Mouse (Mus musculus) midbrain, embryonic 13.5 days (tissue): ENCODE results near the gene Ndufb8. TPM values are rescaled to one million over a fixed set of nuclear protein-coding genes. Genes with fewer than 3 reads are reported as not detected.

Source experiments
- ATAC-seq: fragments of 200-750 bp; cut with Nextera tagmentation; 2 replicates; pipeline ENCODE4 v1.8.0; 2017; ENCODE audit warnings: mild to moderate bottlenecking, moderate TSS enrichment, moderate library complexity
- H3K27ac ChIP-seq: fragments of 300-500 bp; sonication (generic); 2 replicates; pipeline ENCODE4 v1.5.1; 2015; ENCODE audit warnings: inconsistent platforms, mild to moderate bottlenecking, moderate library complexity
- H3K27me3 ChIP-seq: fragments of 300-500 bp; sonication (generic); 2 replicates; pipeline ENCODE4 v1.6.1; 2015; ENCODE audit warnings: mild to moderate bottlenecking, inconsistent platforms
- H3K36me3 ChIP-seq: fragments of 300-500 bp; sonication (generic); 2 replicates; pipeline ENCODE4 v1.6.1; 2015; ENCODE audit warnings: mild to moderate bottlenecking, inconsistent platforms
- H3K4me1 ChIP-seq: fragments of 300-500 bp; sonication (generic); replicated peaks from 2 replicates; pipeline ENCODE4 v1.6.1; 2015; ENCODE audit warnings: inconsistent platforms
- H3K4me2 ChIP-seq: fragments of 300-500 bp; sonication (generic); replicated peaks from 2 replicates; pipeline ENCODE4 v1.6.1; 2015; ENCODE audit warnings: moderate library complexity, mild to moderate bottlenecking, inconsistent platforms
- H3K4me3 ChIP-seq: fragments of 300-500 bp; sonication (generic); replicated peaks from 2 replicates; pipeline ENCODE4 v1.5.1; 2015; ENCODE audit warnings: mild to moderate bottlenecking, inconsistent platforms
- H3K9ac ChIP-seq: fragments of 300-500 bp; sonication (generic); replicated peaks from 2 replicates; pipeline ENCODE4 v1.6.1; 2015; ENCODE audit warnings: mild to moderate bottlenecking, inconsistent platforms
- H3K9me3 ChIP-seq: fragments of 300-500 bp; sonication (generic); 2 replicates; pipeline ENCODE4 v1.6.1; 2016; ENCODE audit warnings: mild to moderate bottlenecking, inconsistent platforms
- WGBS: fragments of 180-500 bp; shearing (Covaris S2); methylation state at CpG from one replicate; pipeline ENCODE4 v1.1.7; 2015; 5-methylcytosine and 5-hydroxymethylcytosine counted together
- polyA plus RNA-seq: library from polyadenylated mRNA; unstranded; fragments of >200 nt; fragmentation: Nextera tagmentation; extraction: Ambion mirVana; gene quantifications from 2 replicates; pipeline ENCODE4 v1.2.1, GENCODE M21; 2015

Gene Ndufb8
- polyA plus RNA-seq, 1 experiment from 2014 or later, result 548 TPM

DNA sequence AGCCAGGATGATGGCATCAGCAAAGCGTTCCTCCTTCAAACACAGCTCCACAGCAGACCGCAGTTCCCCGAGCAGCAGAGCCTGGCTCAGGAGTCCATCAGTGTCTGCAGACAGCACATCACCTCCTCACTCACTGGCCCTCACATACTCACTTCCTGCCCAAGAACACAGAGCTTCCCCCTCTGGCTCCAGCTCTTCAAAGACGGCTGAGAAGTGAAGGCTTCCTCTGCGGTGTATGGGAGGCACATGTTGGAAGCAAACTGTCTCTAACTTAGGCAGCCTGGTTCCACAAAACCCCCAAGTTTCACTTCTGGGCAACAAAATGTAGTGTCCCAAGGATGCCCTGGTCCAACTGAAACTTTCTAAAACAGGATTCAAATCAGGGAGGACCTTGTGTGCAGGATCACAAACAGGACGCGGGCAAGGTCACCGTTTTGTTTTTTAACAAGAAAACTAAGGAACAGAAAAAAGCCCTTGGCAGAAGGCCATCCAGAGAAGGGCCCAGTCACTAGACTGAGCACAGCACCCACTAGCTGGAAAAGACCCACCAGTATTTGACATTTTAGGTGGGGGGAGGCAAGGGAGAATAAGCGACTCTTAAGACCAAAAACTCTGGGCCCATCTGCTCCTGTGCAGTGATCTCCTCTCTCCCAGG, 29.6 kb downstream of the Ndufb8 start:
- H3K36me3 ChIP-seq, result no peaks in the 10 kb centered on the region
- 91% methylated on average over 9 of the region's 9 CpGs for WGBS

DNA sequence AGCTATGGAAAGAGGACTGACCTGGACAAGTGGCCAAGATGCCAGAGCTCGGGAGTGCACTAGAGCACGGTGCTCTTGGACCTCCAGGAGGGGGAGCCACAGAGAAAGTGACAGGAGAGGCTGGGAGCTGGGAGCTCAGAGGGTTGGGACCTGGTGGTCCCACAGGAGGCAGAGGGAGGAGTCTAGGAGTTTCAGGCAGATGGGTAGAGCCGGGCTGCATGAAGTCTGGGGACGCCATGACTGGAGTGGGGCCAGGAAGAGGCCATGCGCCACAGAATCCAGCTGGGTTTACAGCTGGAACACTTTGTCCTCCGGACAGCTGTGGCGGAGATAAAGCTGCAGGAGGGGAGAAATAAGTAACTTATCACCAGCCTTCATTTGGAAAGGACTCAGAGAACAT, 36.1 kb downstream of the Ndufb8 start:
- Histone ChIP-seq H3K4me1 (peaks cover 40% of the 10 kb centered on the region), H3K27me3 (peaks cover 99% of the 10 kb centered on the region), H3K4me3 (no peak overlapping the region), H3K27ac (no peak overlapping the region), H3K36me3 (no peaks in the 10 kb centered on the region), H3K9ac (no peak overlapping the region), H3K4me2 (no peak overlapping the region), H3K9me3 (no peaks in the 10 kb centered on the region)
- ATAC-seq, result no peak
- 19% methylated on average over 7 of the region's 7 CpGs for WGBS

More for the DNA sequence above, 29.6 kb downstream of the Ndufb8 start:
- Histone ChIP-seq H3K9me3 (no peaks in the 10 kb centered on the region), H3K27me3 (peaks cover 96% of the 10 kb centered on the region), H3K4me3 (no peak overlapping the region), H3K4me1 (no peaks in the 10 kb centered on the region), H3K27ac (no peak overlapping the region), H3K9ac (no peak overlapping the region), H3K4me2 (no peak overlapping the region)
- no peak for ATAC-seq

DNA sequence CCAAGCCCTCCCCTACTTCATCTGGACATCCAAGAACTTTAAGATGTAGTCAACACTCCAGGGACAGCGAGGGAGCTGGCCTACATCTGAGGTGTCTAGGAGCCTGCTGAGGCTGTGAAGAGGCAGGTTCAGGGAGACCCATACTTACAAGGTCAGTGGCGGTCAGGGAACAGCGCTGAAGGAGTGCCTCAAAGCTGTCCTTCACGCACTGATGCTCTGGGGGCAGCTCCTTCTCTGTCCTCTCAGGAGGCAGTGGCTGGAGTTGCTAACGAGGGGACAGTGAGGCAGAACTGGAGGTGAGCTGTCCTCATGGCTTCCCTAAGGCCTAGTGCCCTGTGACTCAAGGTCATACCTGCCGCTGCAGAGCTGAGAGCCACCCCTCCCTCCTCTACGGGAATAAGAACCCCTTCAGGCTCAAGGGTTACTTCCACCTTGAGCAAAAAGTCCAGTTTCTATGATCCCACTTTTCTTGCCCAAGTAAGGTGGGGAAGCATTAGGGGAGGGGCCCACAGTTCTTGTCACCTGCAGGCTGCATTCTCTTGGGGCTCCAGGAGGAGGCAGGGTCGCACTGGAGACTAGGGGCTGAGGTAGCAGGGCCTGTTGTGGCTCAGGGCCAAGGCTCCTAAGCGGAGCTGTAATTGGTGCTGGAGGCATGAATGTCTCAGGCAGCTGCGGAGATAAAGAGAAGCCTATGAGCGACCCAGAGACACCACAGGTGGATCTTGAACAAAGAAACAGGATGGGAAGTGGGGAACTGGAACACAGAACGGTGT, 37.1 kb downstream of the Ndufb8 start:
- Histone ChIP-seq H3K9ac (no peak overlapping the region), H3K9me3 (no peaks in the 10 kb centered on the region), H3K27me3 (peaks cover 99% of the 10 kb centered on the region), H3K4me2 (no peak overlapping the region), H3K27ac (no peak overlapping the region), H3K36me3 (no peaks in the 10 kb centered on the region), H3K4me3 (no peak overlapping the region), H3K4me1 (peaks cover 50% of the 10 kb centered on the region)
- ATAC-seq, result no peak
- 36% methylated on average over 12 of the region's 12 CpGs for WGBS

DNA sequence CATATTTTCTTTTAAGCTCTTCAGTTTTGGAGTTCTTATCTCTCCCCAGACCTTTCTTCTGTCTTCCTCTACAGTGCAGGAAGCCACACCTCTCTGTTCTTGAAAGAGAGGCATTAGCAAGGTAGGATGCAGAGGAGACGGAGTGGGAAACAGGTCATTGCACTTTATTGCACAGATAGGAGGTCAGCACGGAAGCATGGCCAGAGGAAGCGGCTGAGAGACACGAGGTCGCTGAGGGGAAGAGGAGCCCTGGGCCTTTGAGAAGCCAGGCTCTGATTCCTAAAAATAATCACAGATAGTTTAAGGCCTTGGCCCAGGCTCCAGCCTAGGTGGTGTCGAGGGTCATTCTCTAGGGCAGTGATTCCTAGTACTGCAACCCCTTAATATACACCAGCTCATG, 39.5 kb downstream of the Ndufb8 start:
- no peak for ATAC-seq
- Histone ChIP-seq H3K4me2 (no peak overlapping the region), H3K27ac (no peak overlapping the region), H3K9ac (no peak overlapping the region), H3K9me3 (no peaks in the 10 kb centered on the region), H3K36me3 (no peaks in the 10 kb centered on the region), H3K4me1 (peaks cover 74% of the 10 kb centered on the region), H3K4me3 (no peak overlapping the region), H3K27me3 (peaks cover 100% of the 10 kb centered on the region)
- 24% methylated on average over 6 of the region's 6 CpGs for WGBS

DNA sequence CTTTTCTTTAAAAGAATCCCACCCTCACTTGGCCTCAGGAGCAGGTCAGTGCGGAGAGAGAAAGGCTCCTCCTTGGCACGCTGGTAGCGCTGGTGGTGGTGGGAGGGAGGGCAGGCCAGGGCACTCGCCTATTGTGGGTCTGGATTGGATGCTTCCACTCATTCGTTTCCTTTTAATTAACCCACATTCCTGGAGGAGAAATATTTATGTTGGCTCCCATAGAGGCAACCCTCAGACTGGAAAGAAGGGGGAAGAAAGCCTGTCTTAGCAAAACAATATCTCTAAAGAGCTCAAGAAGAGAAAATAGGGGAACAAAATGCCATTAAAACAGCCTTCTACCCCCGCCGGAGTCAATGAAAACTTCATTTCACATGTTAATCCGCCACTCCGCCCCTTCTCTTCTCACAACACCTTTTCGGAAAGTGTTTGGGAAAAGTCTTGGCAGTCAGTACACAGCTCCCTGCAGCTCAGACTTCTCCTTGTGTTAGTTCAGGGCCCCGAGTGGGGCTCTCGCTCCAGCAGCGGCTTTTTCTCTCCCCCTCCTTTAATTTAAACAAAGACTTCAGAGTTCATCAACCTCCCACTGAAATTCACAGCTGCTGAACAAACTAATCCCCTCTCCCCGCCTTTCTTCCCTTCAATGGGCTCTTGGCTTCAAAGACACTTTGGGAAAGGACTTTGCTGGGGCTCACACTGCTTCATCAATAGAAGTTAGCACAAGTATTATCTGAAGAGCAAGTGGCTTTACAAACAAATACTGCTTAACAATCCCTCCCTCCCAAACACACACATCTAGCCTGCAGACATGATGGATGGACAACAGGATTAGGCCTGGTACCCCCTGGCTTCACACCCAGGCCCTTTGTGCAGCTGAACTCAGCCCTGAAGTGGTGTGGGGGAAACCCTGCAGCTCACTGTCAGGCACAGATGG, 40.5 kb downstream of the Ndufb8 start:
- Histone ChIP-seq H3K36me3 (no peaks in the 10 kb centered on the region), H3K4me3 (no peak overlapping the region), H3K4me1 (peaks cover 81% of the 10 kb centered on the region), H3K4me2 (0 out of 2 replicates have a peak overlapping the region, but pooled peaks have one; percentile 5), H3K9ac (no peak overlapping the region), H3K9me3 (no peaks in the 10 kb centered on the region), H3K27ac (no peak overlapping the region), H3K27me3 (peaks cover 100% of the 10 kb centered on the region)
- peak; percentile 88 for ATAC-seq
- WGBS, result under 1% methylated on average over 14 of the region's 14 CpGs

DNA sequence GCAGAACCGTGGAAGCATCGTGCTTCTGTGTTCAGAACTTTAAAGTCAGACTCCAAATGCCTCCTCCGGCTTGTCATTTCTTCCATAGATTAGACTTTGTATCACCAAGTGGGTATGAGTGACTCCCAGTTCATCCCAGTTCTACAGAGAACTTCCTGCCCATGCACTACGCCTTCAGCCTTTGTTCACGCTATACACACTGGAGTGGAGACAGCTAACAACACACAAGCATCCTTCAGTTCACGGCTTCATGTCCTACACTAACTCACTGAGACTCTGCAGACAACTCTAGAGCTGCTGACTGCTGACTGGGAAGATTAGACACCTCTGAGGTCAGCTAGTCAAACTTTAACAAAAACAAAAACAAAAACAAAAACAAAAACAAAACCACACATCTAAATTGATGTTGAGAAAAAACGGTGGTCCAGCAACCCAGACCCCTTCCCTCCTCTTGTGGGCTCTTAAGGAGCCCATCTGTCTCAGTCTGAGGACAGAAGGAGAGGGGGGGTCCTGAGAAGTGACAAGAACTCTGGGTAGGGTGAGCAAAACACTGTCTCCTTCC, 41.2 kb downstream of the Ndufb8 start:
- H3K4me1 ChIP-seq, result peaks cover 78% of the 10 kb centered on the region
- peaks cover 100% of the 10 kb centered on the region for H3K27me3 ChIP-seq
- 5% methylated on average over 7 of the region's 7 CpGs for WGBS
- H3K4me2 ChIP-seq, result peak overlapping the region; percentile 83
- H3K36me3 ChIP-seq, result no peaks in the 10 kb centered on the region
- H3K9me3 ChIP-seq, result no peaks in the 10 kb centered on the region
- H3K9ac ChIP-seq, result no peak overlapping the region
- H3K4me3 ChIP-seq, result no peak overlapping the region
- no peak for ATAC-seq
- H3K27ac ChIP-seq, result peak overlapping the region; percentile 11

DNA sequence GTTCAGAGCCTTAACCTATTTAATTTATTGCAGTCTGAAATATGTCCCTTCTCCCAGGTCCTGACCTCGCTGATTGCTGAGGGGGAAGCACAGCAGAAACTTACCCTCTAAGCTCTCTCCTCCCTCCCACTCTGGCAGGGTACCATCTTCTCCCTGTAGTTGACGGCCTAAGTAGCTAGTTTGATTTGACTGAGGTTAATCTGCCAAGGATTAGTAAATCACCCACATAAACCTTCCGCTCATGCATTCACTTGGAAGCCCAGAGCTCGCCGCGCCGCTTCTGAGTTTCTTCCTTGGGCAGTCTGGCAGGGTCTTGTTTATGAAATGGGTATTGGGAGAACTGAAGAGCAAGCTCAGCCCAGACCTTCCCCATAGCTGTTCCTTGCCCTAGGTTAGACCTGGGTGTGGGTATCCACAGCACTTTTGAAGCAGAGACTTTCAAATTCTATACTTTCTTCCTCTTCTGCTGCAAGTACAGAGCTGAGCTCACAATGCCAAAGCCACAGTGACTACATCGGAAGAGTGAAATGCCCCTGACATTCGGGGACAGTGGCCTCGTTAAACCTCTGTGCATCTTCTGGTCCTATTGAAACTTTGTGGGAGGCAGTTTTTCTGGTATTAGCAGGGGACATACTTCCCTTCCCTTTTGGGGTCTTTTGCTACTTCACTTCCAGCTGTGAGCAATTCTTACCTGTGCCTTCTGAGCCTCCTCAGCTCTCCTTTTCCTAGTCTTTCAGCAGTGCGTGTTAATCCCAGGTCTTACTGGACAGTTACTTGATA, 42.0 kb downstream of the Ndufb8 start:
- peak overlapping the region; percentile 11; the same call in 1 of the 2 replicates for H3K27ac ChIP-seq
- H3K4me2 ChIP-seq, result peak overlapping the region; percentile 83
- H3K9ac ChIP-seq, result no peak overlapping the region
- H3K9me3 ChIP-seq, result no peaks in the 10 kb centered on the region
- no peaks in the 10 kb centered on the region for H3K36me3 ChIP-seq
- H3K27me3 ChIP-seq, result peaks cover 99% of the 10 kb centered on the region
- peaks cover 74% of the 10 kb centered on the region for H3K4me1 ChIP-seq
- H3K4me3 ChIP-seq, result no peak overlapping the region
- WGBS, result 4% methylated on average over 11 of the region's 11 CpGs
- ATAC-seq, result no peak

DNA sequence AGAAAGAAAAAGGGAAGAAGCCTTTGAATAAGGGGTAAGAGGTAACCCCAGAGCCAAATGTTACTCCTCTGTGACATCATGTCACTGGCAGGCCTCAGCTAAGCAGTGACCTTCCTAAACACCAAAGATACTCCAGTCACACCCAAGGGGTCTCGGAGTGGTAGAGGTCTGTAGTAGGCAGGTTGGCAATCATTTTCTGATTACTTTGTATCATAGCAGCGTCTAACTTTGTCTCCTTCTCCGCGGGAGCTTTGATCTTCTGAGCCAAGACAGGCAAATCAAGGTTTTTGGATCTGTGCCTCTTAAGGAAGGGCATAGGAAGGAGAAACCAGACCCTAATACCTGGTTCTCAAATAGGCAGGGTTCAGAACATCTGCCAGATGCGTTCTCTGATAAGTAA, 42.6 kb downstream of the Ndufb8 start:
- WGBS, result 14% methylated on average over 5 of the region's 5 CpGs
- H3K27me3 ChIP-seq, result peaks cover 99% of the 10 kb centered on the region
- peak overlapping the region; percentile 49; the same call in 1 of the 2 replicates for H3K4me3 ChIP-seq
- ATAC-seq, result no peak
- H3K9me3 ChIP-seq, result no peaks in the 10 kb centered on the region
- no peak overlapping the region for H3K27ac ChIP-seq
- H3K4me2 ChIP-seq, result peak overlapping the region; percentile 83
- H3K9ac ChIP-seq, result no peak overlapping the region
- H3K36me3 ChIP-seq, result no peaks in the 10 kb centered on the region
- peaks cover 71% of the 10 kb centered on the region for H3K4me1 ChIP-seq

DNA sequence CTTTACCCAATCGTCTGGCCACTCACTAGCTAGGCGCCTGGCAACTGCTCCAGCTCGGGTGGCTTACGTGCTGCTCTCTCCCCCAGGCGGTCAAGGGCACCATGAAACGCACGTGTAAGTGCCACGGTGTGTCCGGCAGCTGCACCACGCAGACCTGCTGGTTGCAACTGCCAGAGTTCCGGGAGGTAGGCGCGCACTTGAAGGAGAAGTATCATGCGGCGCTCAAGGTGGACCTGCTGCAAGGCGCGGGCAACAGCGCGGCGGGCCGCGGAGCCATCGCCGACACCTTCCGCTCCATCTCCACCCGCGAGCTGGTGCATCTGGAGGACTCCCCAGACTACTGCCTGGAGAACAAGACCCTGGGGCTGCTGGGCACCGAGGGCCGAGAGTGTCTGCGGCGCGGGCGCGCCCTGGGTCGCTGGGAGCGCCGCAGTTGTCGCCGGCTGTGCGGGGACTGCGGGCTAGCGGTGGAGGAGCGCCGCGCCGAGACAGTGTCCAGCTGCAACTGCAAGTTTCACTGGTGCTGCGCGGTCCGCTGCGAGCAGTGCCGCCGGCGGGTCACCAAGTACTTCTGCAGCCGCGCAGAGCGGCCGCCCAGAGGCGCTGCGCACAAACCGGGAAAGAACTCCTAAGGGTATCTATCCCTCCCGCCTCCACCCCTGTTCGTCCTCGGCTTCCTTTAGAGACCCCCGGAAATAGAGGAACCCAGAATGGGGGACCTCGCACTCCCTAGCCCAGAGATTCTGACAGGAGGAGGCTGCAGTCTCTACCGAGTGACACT, 43.6 kb downstream of the Ndufb8 start:
- no peak for ATAC-seq
- no peak overlapping the region for H3K27ac ChIP-seq

DNA sequence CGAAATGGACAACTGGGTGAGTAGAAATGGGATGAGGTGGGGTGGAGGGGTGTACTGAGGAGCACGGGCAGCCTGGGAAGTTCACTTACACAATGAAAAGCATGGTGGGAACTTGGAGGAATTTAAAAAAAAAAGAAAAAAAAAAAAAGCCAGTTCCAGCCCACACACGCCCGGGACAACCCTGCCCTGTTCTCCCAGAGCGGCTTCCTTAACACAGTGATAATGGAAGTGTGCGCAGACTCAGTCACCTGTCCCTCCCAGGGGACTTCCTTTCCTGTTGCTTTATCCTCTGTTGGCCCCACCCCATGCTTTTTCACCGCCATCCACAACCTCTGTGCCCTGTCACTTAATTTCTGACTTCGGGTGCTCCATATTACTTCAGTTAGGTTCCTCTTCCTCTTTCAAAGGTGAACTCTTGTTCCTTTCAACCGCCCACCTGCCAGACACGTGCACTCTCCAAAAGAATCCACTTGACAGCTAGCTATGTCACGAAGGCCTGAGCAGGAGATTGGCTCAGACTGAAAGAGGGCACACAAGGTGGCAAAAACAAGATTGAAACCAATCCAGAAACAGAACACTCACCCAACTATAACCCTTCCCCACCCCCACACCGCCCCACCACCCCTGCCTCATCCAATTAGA, 44.6 kb downstream of the Ndufb8 start:
- no peak for ATAC-seq
- H3K4me3 ChIP-seq, result peak overlapping the region; percentile 49
- H3K9ac ChIP-seq, result no peak overlapping the region
- H3K27me3 ChIP-seq, result peaks cover 98% of the 10 kb centered on the region
- H3K36me3 ChIP-seq, result no peaks in the 10 kb centered on the region
- H3K4me1 ChIP-seq, result peaks cover 56% of the 10 kb centered on the region
- no peaks in the 10 kb centered on the region for H3K9me3 ChIP-seq
- no peak overlapping the region for H3K27ac ChIP-seq
- H3K4me2 ChIP-seq, result peak overlapping the region; percentile 83
- WGBS, result 5% methylated on average over 12 of the region's 12 CpGs

More for the DNA sequence above, 43.6 kb downstream of the Ndufb8 start:
- Histone ChIP-seq H3K4me2 (peak overlapping the region; percentile 83), H3K9me3 (no peaks in the 10 kb centered on the region), H3K36me3 (no peaks in the 10 kb centered on the region), H3K4me1 (peaks cover 61% of the 10 kb centered on the region), H3K9ac (peak overlapping the region; percentile 67), H3K27me3 (peaks cover 99% of the 10 kb centered on the region), H3K4me3 (peak overlapping the region; percentile 49)
- WGBS, result under 1% methylated on average over 66 of the region's 66 CpGs
